Mouse (Mus musculus) left cerebral cortex, adult 9 months (tissue): ENCODE results near the gene Tmem150c.

Source experiments
- DNase-seq, 2 experiments: peaks; one replicate each; pipeline ENCODE4 v3.0.0; 2022; ENCODE audit warnings: low spot score in 2 of 2

Tmem150c gene

DNA sequence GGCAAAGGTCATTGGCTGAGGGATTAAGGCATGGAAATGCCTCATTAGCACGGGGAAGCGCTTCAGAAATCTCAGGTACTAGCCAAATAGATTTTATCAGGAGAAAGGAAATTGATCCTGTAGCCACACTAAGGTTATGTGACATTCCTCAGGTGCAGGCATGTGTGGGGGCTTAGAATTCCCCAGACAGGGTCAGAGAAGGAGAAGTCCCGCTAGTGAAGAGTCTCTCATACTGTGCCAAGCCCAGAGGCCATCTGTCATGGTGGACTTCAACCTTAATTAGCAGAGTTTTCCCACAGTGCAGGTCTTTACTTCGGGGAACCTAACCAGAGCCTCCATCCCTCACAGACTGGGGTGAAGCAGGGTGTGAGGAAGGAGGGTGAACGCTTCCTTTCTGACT is 62.7 kb downstream of the Tmem150c start:
- DNase-seq: no peak

GRCm38 (mm10) chr5:100091602-100092001 is 68.0 kb downstream of the Tmem150c start:
- no peak for DNase-seq

DNA sequence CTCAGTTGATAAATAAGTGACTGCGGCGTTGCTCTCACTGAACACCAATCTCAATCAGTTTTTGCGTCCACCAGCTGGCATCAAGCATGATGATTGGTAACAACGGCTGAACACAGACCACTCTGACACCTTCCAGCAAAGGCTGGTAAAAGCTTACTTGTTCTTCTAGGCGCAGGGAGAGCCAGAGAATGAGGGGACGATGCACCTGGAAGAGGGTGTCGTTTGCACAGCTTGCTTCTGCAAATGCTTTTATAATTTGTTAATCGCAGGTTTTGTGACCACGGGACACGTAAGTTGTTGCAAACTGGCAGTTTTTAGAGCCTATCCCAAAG is 68.4 kb downstream of the Tmem150c start:
- DNase-seq: no peak

DNA sequence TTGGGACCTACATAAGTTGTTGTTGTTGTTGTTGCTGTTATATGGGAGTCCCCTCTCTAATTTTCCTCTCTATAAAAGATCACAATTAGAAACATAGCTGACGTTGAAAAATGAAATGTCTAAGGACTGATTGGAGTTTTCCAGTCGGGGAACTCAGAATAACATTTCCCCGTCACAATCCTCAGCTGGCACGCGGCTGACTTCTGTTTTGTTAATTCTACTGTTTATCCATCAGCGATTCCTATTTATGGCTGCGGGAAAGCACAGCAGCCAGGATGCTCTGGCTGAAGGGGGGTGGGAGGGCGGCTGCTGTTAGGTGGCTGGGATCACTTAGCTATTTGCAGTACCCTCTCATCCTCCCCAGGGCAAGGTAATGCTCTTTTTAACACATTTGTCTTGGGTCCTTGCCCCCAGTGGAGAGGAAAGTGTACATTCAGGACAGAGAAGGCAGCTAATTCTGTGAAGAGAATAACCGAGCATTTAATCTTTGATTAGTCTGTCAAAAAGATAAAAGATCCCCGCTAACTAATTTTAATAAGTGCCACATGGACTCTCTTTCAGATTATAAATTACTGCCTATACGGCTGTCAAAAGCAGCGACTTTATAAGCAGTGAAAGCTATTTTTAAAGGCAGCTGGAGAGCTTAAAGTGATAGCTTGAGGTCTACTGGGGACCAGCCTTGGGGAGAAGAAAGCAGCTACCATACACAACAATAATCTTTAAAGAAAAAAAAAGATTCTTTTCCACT is 68.9 kb downstream of the Tmem150c start:
- no peak for DNase-seq

DNA sequence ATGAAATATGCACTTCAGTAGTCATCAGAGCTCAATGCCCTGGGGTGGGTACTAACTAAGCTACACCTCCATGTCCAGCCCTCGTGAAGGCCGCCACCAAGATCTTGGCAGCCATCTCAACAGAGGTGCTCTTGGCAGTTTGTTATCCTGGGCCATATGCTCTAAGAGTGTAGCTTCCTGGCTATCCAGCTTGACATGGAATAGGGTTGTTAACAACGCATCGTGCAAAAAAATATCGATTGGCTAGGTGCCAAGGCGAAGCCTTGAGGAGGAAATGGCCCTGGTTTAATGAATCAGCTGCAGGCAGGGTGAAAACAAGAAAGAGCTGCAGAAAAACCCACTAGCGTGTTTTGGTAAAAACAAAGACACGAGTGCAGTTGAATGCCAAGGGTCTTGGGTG is 74.5 kb downstream of the Tmem150c start:
- no peak for DNase-seq

GRCm38 (mm10) chr5:100083953-100084562 is 75.5 kb downstream of the Tmem150c start:
- DNase-seq: no peak

- no peak for DNase-seq
Observed at GRCm38 (mm10) chr5:100082006-100082405, 77.6 kb downstream of the Tmem150c start.

DNA sequence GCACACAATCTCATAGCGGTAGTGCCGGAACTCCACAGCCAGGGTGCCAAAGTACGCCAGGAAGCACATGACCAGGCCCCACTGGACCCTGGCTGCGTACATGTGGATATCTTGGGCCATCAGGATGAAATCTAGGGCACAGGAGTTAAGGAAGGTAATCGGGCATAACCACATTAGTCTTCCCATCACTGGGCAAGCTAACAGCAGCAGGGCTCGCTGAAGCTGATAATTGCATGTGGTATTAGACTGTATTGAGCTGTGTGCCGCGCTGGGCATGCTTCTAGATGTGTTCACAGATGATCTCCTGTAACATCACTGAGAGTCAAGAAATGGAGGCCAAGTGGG is 79.7 kb downstream of the Tmem150c start:
- no peak for DNase-seq

DNA sequence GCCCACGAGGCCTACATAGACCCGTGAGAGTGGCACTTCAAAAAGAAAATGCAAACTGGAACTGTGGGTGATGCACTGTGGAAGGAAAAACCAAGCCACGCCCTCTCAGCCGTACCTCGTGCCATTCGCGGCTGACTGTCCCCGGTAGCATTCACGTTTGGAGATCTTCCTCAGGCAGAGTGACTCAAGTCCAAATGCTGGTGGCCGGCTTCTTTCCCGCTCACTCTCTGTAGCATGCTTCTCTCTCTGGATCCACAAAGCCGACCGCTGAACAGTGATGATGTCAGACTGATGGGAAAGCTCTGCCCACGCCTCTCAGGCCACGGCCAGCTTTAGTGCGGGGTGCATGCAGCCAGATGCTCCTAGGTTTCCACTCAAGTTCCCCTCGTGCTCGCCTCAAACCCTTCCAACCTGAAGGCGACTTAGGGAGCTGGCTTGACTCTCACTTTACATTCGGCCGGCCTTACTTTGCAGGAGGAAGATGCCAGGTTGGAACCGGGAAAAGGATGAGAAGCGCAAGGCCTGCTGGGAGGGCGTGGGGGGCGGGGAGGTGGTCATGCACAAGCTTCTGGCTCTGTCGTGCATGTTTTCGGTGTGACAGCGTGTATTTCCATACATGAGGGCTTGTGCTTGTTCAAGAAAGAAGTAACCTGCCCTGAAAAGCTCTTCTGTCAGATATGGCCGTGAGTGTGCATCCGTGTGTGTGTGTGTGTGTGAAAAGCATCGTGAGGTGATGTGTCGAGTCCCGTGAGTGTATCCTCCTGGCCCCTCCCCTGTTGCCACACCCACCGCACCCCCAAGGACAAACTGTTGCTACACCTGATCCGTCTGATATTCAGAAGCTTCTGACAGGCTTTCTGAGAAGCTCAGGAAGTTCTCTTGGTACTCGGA is 80.3 kb downstream of the Tmem150c start:
- no peak for DNase-seq

DNA sequence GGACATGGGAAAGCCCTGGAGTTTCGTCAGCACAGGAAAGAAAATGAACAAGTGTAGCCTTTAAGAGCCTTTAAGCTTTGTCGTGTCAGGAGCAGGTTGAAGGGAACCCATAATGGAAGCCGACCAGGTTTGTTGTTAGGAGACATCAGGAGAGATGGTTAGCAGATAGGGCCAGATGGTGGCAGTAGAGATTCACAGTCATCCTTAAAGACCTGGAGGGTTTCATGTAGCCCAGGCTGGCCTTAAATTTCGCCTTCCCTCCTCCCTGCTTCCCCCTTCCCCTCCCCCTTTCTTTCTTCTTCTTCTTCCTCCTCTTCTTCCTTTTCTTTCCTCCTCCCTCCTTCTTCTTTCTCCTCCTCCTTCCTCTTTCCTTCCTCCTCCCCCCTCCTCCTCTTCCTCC is 85.0 kb downstream of the Tmem150c start:
- DNase-seq: peak in 1 of 2 experiments; percentile 59

GRCm38 (mm10) chr5:100072557-100072956 is 87.1 kb downstream of the Tmem150c start:
- no peak for DNase-seq

DNA sequence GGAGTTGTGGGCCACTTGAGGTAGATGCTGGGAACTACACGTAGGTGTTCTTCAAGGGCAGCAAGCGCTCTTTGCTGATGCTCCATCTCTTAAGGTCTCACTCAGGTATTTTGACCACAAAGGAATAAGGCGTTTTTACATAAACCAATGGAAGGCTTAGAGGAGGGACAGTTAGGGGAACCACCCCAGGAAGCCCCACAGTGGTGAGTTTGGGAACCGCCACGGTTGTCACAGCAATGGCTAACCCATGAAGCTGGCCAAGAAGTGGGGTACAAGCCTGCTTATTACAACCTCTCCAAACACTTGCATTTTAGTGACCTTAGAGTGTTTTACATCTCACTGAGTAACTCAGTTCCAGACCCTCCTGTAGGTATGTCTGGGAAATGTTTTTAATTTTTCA is 88.1 kb downstream of the Tmem150c start:
- no peak for DNase-seq

DNA sequence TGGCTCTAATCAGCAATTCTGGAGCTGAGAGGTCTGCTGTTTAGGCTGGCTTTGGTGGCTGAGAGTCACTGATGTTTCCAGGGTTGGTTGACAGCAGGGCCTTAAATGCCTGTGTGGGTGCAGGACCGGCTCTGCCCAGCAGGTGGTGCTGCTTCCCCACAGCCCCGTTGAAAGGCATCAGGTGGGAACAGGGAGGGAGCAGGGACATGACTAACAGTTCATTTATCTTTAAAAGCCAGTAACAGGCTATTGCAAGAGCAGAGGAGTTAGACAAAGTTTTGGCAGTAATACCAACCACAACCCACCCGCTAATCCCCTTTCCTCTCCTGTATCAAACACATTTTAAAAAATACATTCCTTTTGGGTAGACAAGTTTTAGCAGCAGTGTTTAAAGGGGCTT is 89.4 kb downstream of the Tmem150c start:
- DNase-seq: peak; percentile 39 to 89

DNA sequence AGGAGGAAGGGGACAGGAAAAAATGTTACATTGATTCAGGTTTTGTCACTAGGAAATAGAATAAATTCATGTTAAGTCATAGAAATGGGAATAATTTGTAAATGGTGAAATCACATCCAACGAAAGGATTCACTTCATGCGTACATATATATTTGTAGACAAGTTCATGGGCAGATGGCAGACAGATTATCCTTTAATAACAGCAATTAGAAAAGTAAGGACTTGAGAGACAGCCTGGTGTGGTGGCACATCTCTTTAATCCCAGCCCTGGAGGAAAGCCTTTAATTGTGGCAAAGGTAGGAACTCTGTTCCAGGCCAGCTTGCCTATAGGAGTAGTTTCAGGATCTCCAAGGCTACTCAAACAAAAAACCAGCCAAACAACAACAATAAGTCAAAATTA is 90.1 kb downstream of the Tmem150c start:
- DNase-seq: no peak

DNA sequence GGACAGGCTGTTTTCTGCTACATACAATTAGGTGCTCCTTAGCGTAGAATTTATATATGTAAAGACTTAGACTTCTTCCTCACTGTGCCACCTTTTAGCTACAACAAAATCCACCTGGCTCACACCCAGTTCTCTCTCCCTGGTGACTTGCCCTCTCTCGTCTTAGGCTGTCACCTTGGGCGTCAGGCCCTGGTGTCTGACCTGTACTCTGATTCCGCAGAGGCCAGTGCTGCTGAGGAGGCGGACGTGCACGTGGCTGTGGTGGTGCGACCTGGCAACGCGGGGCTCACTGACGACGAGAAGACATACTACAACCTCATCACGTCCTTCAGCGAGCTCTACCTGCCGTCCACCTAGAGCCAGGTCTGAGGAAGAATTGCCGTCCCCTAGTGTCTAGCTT is 92.0 kb downstream of the Tmem150c start:
- DNase-seq: no peak

GRCm38 (mm10) chr5:100060876-100061275 is 98.7 kb downstream of the Tmem150c start:
- no peak for DNase-seq

DNA sequence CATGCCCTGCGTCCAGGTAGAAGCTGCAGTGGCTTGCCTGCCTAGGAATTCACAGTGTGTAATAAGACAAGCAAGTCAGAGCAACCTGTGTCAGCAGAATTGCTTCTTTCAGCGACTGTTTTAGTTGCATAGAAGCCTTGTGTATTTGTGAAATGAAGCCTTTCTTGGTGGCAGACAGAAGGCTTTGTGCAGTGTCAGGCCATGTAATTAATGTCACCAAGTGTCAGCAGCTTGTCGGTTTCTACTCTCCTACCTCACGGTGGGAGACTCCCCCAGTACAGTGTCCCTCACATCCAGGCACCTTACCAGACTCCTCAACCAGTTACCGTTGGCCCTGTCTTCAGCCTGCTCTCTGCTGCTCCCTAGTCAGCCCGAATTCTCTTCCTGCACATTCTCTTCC is 100.3 kb downstream of the Tmem150c start:
- no peak for DNase-seq

GRCm38 (mm10) chr5:100058729-100059128 is 100.9 kb downstream of the Tmem150c start:
- DNase-seq: no peak

- DNase-seq: no peak
Observed at GRCm38 (mm10) chr5:100057461-100058209, 102.0 kb downstream of the Tmem150c start.

GRCm38 (mm10) chr5:100055866-100056369 is 103.7 kb downstream of the Tmem150c start:
- no peak for DNase-seq

GRCm38 (mm10) chr5:100054807-100055547 is 104.6 kb downstream of the Tmem150c start:
- no peak for DNase-seq
